Comparison of ENCODE assay signal across 22 mouse cellular contexts in the genomic region with DNA sequence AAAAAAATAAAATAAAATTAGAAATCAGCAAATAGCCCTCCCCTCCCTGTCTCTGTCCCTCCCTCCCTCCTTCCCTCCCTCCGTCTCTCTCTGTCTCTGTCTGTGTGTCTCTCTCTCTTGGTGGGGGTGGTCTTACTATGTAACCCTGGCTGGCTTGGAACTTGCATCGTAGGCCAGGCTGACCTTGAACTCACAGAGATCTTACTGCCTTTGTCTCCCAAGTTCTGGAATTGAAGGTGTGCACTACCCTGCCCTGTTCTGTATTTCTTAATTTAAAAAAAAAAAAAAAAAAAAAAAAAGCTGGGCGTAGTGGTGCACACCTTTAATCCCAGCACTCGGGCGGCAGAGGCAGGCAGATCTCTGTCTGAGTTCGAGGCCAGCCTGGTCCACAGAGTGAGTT. TPM values are rescaled to one million over a fixed set of nuclear protein-coding genes. Genes with fewer than 3 reads are reported as not detected.
A peak's percentile ranks its signal among the peaks of the same experiment; 100 is the strongest.
DNase-seq lines count a peak whose midpoint lies in the region; ATAC-seq and TF ChIP-seq lines count a peak whose summit lies in the region.
"Had no signal": no experiment of that assay in that cellular context is flagged by ENCODE, and none has a peak within 500 bp of the region (broad histone marks: within the 10 kb centered on the region; RNA-seq: fewer than 3 reads in every experiment).

No protein-coding gene starts in this region.

- no peaks in the 10 kb centered on the region for H3K36me3 ChIP-seq in kidney, embryonic 15.5 days
- no peaks in the 10 kb centered on the region for H3K36me3 ChIP-seq in lung, embryonic 16.5 days (ENCODE audit: control insufficient read depth, insufficient read depth, low read length)
- H3K36me3 ChIP-seq in liver, postnatal 0 days (replicated peaks; ENCODE audit: insufficient read depth, low read length) = no peaks in the 10 kb centered on the region
- H3K36me3 ChIP-seq: embryonic facial prominence, embryonic 12.5 days; hindbrain, embryonic 12.5 days; limb, embryonic 10.5 days; liver, embryonic 13.5 days; neural tube, embryonic 12.5 days had no signal

- H3K4me1 ChIP-seq in kidney, embryonic 15.5 days = peaks cover 77% of the 10 kb centered on the region
- peaks cover 55% of the 10 kb centered on the region for H3K4me1 ChIP-seq in lung, embryonic 16.5 days (replicated peaks; ENCODE audit: control insufficient read depth, insufficient read depth, low read length)
- peaks cover 32% of the 10 kb centered on the region for H3K4me1 ChIP-seq in lung, adult 2 months (ENCODE audit: control insufficient read depth, insufficient read depth, low read length)
- H3K4me1 ChIP-seq in liver, postnatal 0 days (ENCODE audit: insufficient read depth) = peaks cover 38% of the 10 kb centered on the region

- no peaks in the 10 kb centered on the region for H3K9me3 ChIP-seq in kidney, embryonic 15.5 days (replicated peaks)
- H3K9me3 ChIP-seq in lung, embryonic 16.5 days (ENCODE audit: control insufficient read depth, low read length) = no peaks in the 10 kb centered on the region
- H3K9me3 ChIP-seq in liver, postnatal 0 days (ENCODE audit: low read length) = no peaks in the 10 kb centered on the region
- H3K9me3 ChIP-seq: embryonic facial prominence, embryonic 12.5 days; hindbrain, embryonic 12.5 days; limb, embryonic 10.5 days; liver, embryonic 13.5 days; neural tube, embryonic 12.5 days had no signal

- no peak for TF ChIP-seq EP300 in liver, postnatal 0 days (IDR thresholded peaks at IDR 0.05; ENCODE audit: low read depth)

- DNase-seq in kidney, postnatal 4 days = no peak
- no peak for DNase-seq in lung, adult 2 months
- DNase-seq in ES-CJ7 (ENCODE audit: low read depth, low spot score) = peak; percentile 83
- DNase-seq in liver, postnatal 0 days = no peak
- no peak for DNase-seq in right cerebral cortex, adult 18-20 months
- DNase-seq: adrenal gland, adult 2 months; B cell, adult 2 months; cerebellum, adult 11-12 months; cerebellum, postnatal 14 days; forebrain, postnatal 0 days; gastrocnemius, postnatal 25 days; liver, embryonic 13.5 days; midbrain, embryonic 14.5 days; thymus, postnatal 25 days had no signal

- no peaks in the 10 kb centered on the region for H3K27me3 ChIP-seq in kidney, embryonic 15.5 days
- no peaks in the 10 kb centered on the region for H3K27me3 ChIP-seq in lung, embryonic 16.5 days (ENCODE audit: control insufficient read depth, insufficient read depth, low read depth, low read length)
- H3K27me3 ChIP-seq in liver, postnatal 0 days (ENCODE audit: insufficient read depth, low read length) = no peaks in the 10 kb centered on the region
- H3K27me3 ChIP-seq: neural tube, embryonic 12.5 days had no signal

- TF ChIP-seq POLR2A in lung, adult 2 months (IDR thresholded peaks at IDR 0.05; ENCODE audit: borderline replicate concordance, extremely low read depth, low read depth, low read length) = no peak

- no peak overlapping the region for H3K9ac ChIP-seq in kidney, embryonic 15.5 days
- no peak overlapping the region for H3K9ac ChIP-seq in lung, embryonic 16.5 days (ENCODE audit: low read length)
- no peak overlapping the region for H3K9ac ChIP-seq in liver, postnatal 0 days (replicated peaks)
- H3K9ac ChIP-seq: embryonic facial prominence, embryonic 12.5 days; forebrain, postnatal 0 days; hindbrain, embryonic 12.5 days; liver, embryonic 13.5 days; neural tube, embryonic 12.5 days had no signal

- peak overlapping the region; percentile 95 for H3K27ac ChIP-seq in kidney, embryonic 15.5 days
- H3K27ac ChIP-seq in lung, embryonic 16.5 days (ENCODE audit: low read length) = peak overlapping the region; percentile 91
- H3K27ac ChIP-seq in liver, postnatal 0 days (ENCODE audit: low read depth) = peak overlapping the region; percentile 80
- H3K27ac ChIP-seq: embryonic facial prominence, embryonic 12.5 days; hindbrain, embryonic 12.5 days; layer of hippocampus, adult 2 months; neural tube, embryonic 12.5 days had no signal

- no peak for TF ChIP-seq CTCF in lung, adult 2 months (IDR thresholded peaks at IDR 0.05; ENCODE audit: insufficient read depth, low read length)
- TF ChIP-seq CTCF in liver, postnatal 0 days (IDR thresholded peaks at IDR 0.05; ENCODE audit: low read depth) = no peak

- no peak for ATAC-seq in kidney, embryonic 15.5 days (replicated peaks; ENCODE audit: low FRiP score)
- ATAC-seq in lung, embryonic 16.5 days (ENCODE audit: low read depth) = no peak
- ATAC-seq in liver, postnatal 0 days = no peak
- ATAC-seq: forebrain, postnatal 0 days; intestine, postnatal 0 days had no signal

- 91% methylated on average over 6 of the region's 6 CpGs for WGBS in kidney, embryonic 15.5 days
- 85% methylated on average over 6 of the region's 6 CpGs for WGBS in lung, embryonic 16.5 days
- 85% methylated on average over 6 of the region's 6 CpGs for WGBS in lung, adult 2 months
- 64% methylated on average over 6 of the region's 6 CpGs for WGBS in liver, postnatal 0 days (ENCODE audit: insufficient replicate concordance)

- H3K4me3 ChIP-seq in kidney, embryonic 15.5 days (replicated peaks) = no peak overlapping the region
- H3K4me3 ChIP-seq in lung, embryonic 16.5 days (ENCODE audit: low read length) = no peak overlapping the region
- no peak overlapping the region for H3K4me3 ChIP-seq in lung, adult 2 months (replicated peaks; ENCODE audit: extremely low read depth, low read depth, low read length)
- no peak overlapping the region for H3K4me3 ChIP-seq in liver, postnatal 0 days (ENCODE audit: low read depth, low read length)
- H3K4me3 ChIP-seq: embryonic facial prominence, embryonic 12.5 days; hindbrain, embryonic 12.5 days; layer of hippocampus, adult 2 months; limb, embryonic 10.5 days; liver, embryonic 13.5 days; neural tube, embryonic 12.5 days had no signal

- H3K4me2 ChIP-seq in kidney, embryonic 15.5 days = peak overlapping the region; percentile 32; the same call in 1 of the 2 replicates
- H3K4me2 ChIP-seq in lung, embryonic 16.5 days (ENCODE audit: low read depth, low read length) = no peak overlapping the region
- H3K4me2 ChIP-seq in liver, postnatal 0 days (ENCODE audit: low read depth, low read length) = no peak overlapping the region
- H3K4me2 ChIP-seq: embryonic facial prominence, embryonic 12.5 days; hindbrain, embryonic 12.5 days; liver, embryonic 13.5 days; neural tube, embryonic 12.5 days had no signal

RNA-seq across cellular contexts. Expression of gene Epha2, which starts 21.3 kb away (rescaled TPM):
- polyA plus RNA-seq in kidney, embryonic 15.5 days (2015; fragmentation: Nextera tagmentation; extraction: Ambion mirVana) = 6.8 and 7.1 TPM in 2 replicates
- 11.6 and 11.8 TPM in 2 replicates for polyA plus RNA-seq in lung, embryonic 16.5 days (2015; fragmentation: Nextera tagmentation; extraction: Ambion mirVana)
- polyA plus RNA-seq in lung, adult 2 months (2012; rRNA removed) = 54.0 and 68.8 TPM in 2 replicates
- polyA plus RNA-seq in liver, postnatal 0 days (2015; fragmentation: Nextera tagmentation; extraction: Ambion mirVana) = 1.5 and 2.4 TPM in 2 replicates

RNA-seq across cellular contexts. Expression of gene Arhgef19, which starts 40.5 kb away (rescaled TPM):
- polyA plus RNA-seq in kidney, embryonic 15.5 days (2015; fragmentation: Nextera tagmentation; extraction: Ambion mirVana) = 7.4 and 9.6 TPM in 2 replicates
- 17.7 and 18.0 TPM in 2 replicates for polyA plus RNA-seq in lung, embryonic 16.5 days (2015; fragmentation: Nextera tagmentation; extraction: Ambion mirVana)
- polyA plus RNA-seq in lung, adult 2 months (2012; rRNA removed) = 11.5 and 15.3 TPM in 2 replicates
- 3.0 and 4.2 TPM in 2 replicates for polyA plus RNA-seq in liver, postnatal 0 days (2015; fragmentation: Nextera tagmentation; extraction: Ambion mirVana)
